Mouse (Mus musculus) heart, embryonic 14.5 days (tissue): ENCODE results near the gene Srgap2. TPM values are rescaled to one million over a fixed set of nuclear protein-coding genes. Genes with fewer than 3 reads are reported as not detected.

Experiments used
- ATAC-seq: fragments of 200-750 bp; cut with Nextera tagmentation; 2 replicates; pipeline ENCODE4 v1.8.0; 2017; ENCODE audit warnings: low read depth, moderate TSS enrichment; ENCODE audit not compliant: insufficient number of reproducible peaks, insufficient read depth, low FRiP score
- H3K27ac ChIP-seq, 2 experiments: fragments of 200-500 bp in 1 of 2; fragments of 300-500 bp in 1 of 2; sonication (generic) in 1 of 2; replicated peaks in 1 of 2; 2 replicates each; pipeline ENCODE4 v1.5.1; 2012 to 2014; ENCODE audit warnings: low read depth in 2 of 2, low read length in 2 of 2, control low read depth in 1 of 2, mild to moderate bottlenecking in 1 of 2, mixed read lengths in 1 of 2; ENCODE audit not compliant: control insufficient read depth in 1 of 2, insufficient read depth in 1 of 2
- H3K27me3 ChIP-seq: fragments of 300-500 bp; sonication (generic); 2 replicates; pipeline ENCODE4 v1.6.1; 2014; ENCODE audit warnings: mild to moderate bottlenecking, low read length, control low read depth; ENCODE audit not compliant: control insufficient read depth, insufficient read depth
- H3K36me3 ChIP-seq: fragments of 300-500 bp; sonication (generic); 2 replicates; pipeline ENCODE4 v1.6.1; 2014; ENCODE audit warnings: mild to moderate bottlenecking, control low read depth, low read length, mixed read lengths; ENCODE audit not compliant: control insufficient read depth, insufficient read depth
- H3K4me1 ChIP-seq, 2 experiments: fragments of 200-500 bp in 1 of 2; fragments of 300-500 bp in 1 of 2; sonication (generic) in 1 of 2; 2 replicates each; pipeline ENCODE4 v1.6.1; 2012 to 2014; ENCODE audit warnings: low read length in 2 of 2, control low read depth in 1 of 2, mixed read lengths in 1 of 2; ENCODE audit not compliant: control insufficient read depth in 2 of 2, insufficient read depth in 2 of 2
- H3K4me2 ChIP-seq: fragments of 300-500 bp; sonication (generic); 2 replicates; pipeline ENCODE4 v1.6.1; 2014; ENCODE audit warnings: mild to moderate bottlenecking, low read length
- H3K4me3 ChIP-seq, 2 experiments: fragments of 200-500 bp in 1 of 2; fragments of 300-500 bp in 1 of 2; sonication (generic) in 1 of 2; 2 replicates each; pipeline ENCODE4 v1.5.1; 2012 to 2014; ENCODE audit warnings: low read length in 2 of 2, mild to moderate bottlenecking in 2 of 2, control low read depth in 1 of 2, low read depth in 1 of 2, moderate library complexity in 1 of 2; ENCODE audit not compliant: control insufficient read depth in 1 of 2, insufficient read depth in 1 of 2
- H3K9ac ChIP-seq: fragments of 300-500 bp; sonication (generic); 2 replicates; pipeline ENCODE4 v1.6.1; 2014; ENCODE audit warnings: mild to moderate bottlenecking, low read length
- H3K9me3 ChIP-seq: fragments of 300-500 bp; sonication (generic); 2 replicates; pipeline ENCODE4 v1.6.1; 2016; ENCODE audit warnings: low read length, control low read depth; ENCODE audit not compliant: control insufficient read depth
- WGBS: fragments of 180-500 bp; shearing (Covaris S2); extraction: QIAGEN DNeasy Blood & Tissue Kit; methylation state at CpG from one replicate; pipeline ENCODE4 v1.1.7; 2014; 5-methylcytosine and 5-hydroxymethylcytosine counted together
- microRNA-seq: library from miRNA; unstranded; fragments of <30 nt; microRNA quantifications from one replicate; pipeline ENCODE4, GENCODE M21; 2016
- polyA plus RNA-seq: library from polyadenylated mRNA; unstranded; fragments of >200 nt; fragmentation: Nextera tagmentation; extraction: Ambion mirVana; gene quantifications from 2 replicates; pipeline ENCODE4 v1.2.1, GENCODE M21; 2014

The Srgap2 gene
- polyA plus RNA-seq, 1 experiment from 2014 or later: 15.7 TPM

GRCm38 (mm10) chr1:131244536-131245088, 282.5 kb downstream of the Srgap2 start:
- no peaks in the 10 kb centered on the region for H3K9me3 ChIP-seq
- peak overlapping the region; percentile 94 for H3K4me2 ChIP-seq
- H3K4me1 ChIP-seq: peaks cover 15 to 33% of the 10 kb centered on the region in 2 experiments
- peak overlapping the region; percentile 72 to 91 for H3K4me3 ChIP-seq
- under 1% methylated on average over 54 of the region's 57 CpGs for WGBS
- H3K36me3 ChIP-seq: no peaks in the 10 kb centered on the region
- H3K27ac ChIP-seq: no peak overlapping the region
- peaks cover 15% of the 10 kb centered on the region for H3K27me3 ChIP-seq
- no peak; the same call in 1 of the 2 replicates for ATAC-seq
- H3K9ac ChIP-seq: peak overlapping the region; percentile 78

GRCm38 (mm10) chr1:131242956-131243355, 284.2 kb downstream of the Srgap2 start:
- Histone ChIP-seq H3K9ac (no peak overlapping the region), H3K4me3 (no peak overlapping the region), H3K27ac (no peak overlapping the region), H3K27me3 (peaks cover 10% of the 10 kb centered on the region), H3K36me3 (no peaks in the 10 kb centered on the region), H3K9me3 (no peaks in the 10 kb centered on the region), H3K4me1 (peaks cover 28 to 43% of the 10 kb centered on the region in 2 experiments), H3K4me2 (no peak overlapping the region)
- ATAC-seq: no peak
- 54% methylated on average over 6 of the region's 6 CpGs for WGBS

GRCm38 (mm10) chr1:131239576-131240193, 287.5 kb downstream of the Srgap2 start:
- Histone ChIP-seq H3K27me3 (peaks cover 10% of the 10 kb centered on the region), H3K36me3 (no peaks in the 10 kb centered on the region), H3K9ac (peak overlapping the region; percentile 45), H3K4me2 (no peak overlapping the region), H3K4me1 (peaks cover 20 to 34% of the 10 kb centered on the region in 2 experiments), H3K9me3 (no peaks in the 10 kb centered on the region), H3K4me3 (no peak overlapping the region), H3K27ac (no peak overlapping the region)
- ATAC-seq: no peak
- 71% methylated on average over 12 of the region's 12 CpGs for WGBS

DNA sequence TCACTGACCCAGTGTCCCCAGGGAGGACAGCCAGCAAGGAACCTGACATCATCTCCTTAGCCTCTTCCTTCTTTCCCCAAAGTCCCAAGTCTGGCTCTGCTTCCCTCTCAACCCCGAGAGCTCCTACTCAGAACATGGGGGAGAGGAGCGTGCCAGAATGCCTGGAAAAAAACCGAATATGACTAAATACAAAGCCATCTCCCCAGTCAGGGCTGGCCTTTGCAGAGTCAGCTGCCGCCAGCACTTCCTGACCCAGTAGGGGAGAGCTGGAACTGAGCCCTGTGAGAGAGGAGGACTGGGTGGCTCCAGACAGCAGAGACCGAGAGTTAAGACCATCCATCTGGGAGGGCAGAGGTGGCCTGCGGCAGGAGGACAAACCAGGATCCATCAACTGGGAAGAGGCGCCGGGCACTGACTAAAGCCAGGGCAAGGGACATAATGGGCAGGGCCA, 288.2 kb downstream of the Srgap2 start:
- Histone ChIP-seq H3K9ac (peak overlapping the region; percentile 45), H3K27me3 (peaks cover 9% of the 10 kb centered on the region), H3K36me3 (no peaks in the 10 kb centered on the region), H3K4me2 (no peak overlapping the region), H3K4me3 (no peak overlapping the region), H3K9me3 (no peaks in the 10 kb centered on the region), H3K4me1 (peaks cover 22 to 36% of the 10 kb centered on the region in 2 experiments), H3K27ac (peak overlapping the region; percentile 13 to 30; a peak in 2 of 4 replicates)
- 54% methylated on average over 8 of the region's 8 CpGs for WGBS
- peak; percentile 32; the same call in 1 of the 2 replicates for ATAC-seq

GRCm38 (mm10) chr1:131236077-131236476, 291.1 kb downstream of the Srgap2 start:
- no peaks in the 10 kb centered on the region for H3K36me3 ChIP-seq
- H3K27ac ChIP-seq: no peak overlapping the region; a peak in 1 of 4 replicates
- peaks cover 34 to 48% of the 10 kb centered on the region in 2 experiments for H3K4me1 ChIP-seq
- H3K9ac ChIP-seq: no peak overlapping the region
- H3K9me3 ChIP-seq: no peaks in the 10 kb centered on the region
- H3K27me3 ChIP-seq: no peaks in the 10 kb centered on the region
- H3K4me2 ChIP-seq: no peak overlapping the region
- no peak for ATAC-seq
- 45% methylated on average over 7 of the region's 7 CpGs for WGBS
- no peak overlapping the region for H3K4me3 ChIP-seq

Small RNAs within 50 kb of the gene (microRNA-seq; reads per million reads assigned to microRNA genes)
- gene Gm24273: not detected

Other genes starting within 250 kb of the Srgap2 start
- gene Ikbke, start 247.7 kb downstream of the Srgap2 start, polyA plus RNA-seq: 2.3 and 2.6 TPM in 2 replicates
- gene Fam72a, start 551 bp upstream of the Srgap2 start, polyA plus RNA-seq: 2.0 and 2.2 TPM in 2 replicates
- not detected in 2 replicates for gene Avpr1b, start 71.9 kb upstream of the Srgap2 start, polyA plus RNA-seq
- gene Ctse, start 111.0 kb upstream of the Srgap2 start, polyA plus RNA-seq: 0.15 TPM in 1 of 2 replicates, not detected in the other
- 2.0 and 2.3 TPM in 2 replicates for gene Rab7b, start 161.3 kb upstream of the Srgap2 start, polyA plus RNA-seq
- gene Slc26a9, start 216.7 kb upstream of the Srgap2 start, polyA plus RNA-seq: 0.07 and 0.23 TPM in 2 replicates